Mouse (Mus musculus): ENCODE measurements at regions not wholly inside any gene's neighbourhood (a gene's known extent, or its start where the extent isn't known, plus 50 kb on each side); places are given as distances from the start of the nearest gene placed in this dataset.

DNA sequence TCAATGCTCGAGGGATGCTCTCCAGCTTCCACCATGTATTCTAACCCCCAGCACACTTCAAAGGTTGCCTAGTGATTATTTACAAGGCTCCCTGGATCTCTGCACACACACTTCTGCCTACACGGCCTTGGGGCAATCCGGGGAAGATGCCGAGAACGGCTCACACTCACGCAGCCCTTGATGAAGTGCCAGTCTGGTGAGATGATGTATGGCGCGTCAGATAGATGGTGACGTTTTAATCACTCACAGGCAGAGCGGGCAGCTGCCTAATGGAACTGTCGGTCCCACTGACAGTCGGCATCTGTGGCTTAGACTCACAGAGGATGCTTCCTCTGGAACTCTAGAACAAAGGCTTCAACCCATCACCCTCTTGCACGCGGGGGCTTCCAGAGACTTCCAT is 66.9 kb upstream of the Kazn start:
- TF ChIP-seq POLR2A (IDR thresholded peaks at IDR 0.05; ENCODE audit: borderline replicate concordance, control insufficient read depth, low read depth, low read length), result no peak
- TF ChIP-seq CTCF (IDR thresholded peaks at IDR 0.05; ENCODE audit: control insufficient read depth, insufficient read depth, low read length), result no peak
